Mouse (Mus musculus) large intestine, adult 2 months (tissue): ENCODE results near the gene Etnk2. TPM values are rescaled to one million over a fixed set of nuclear protein-coding genes. Genes with fewer than 3 reads are reported as not detected.
A peak's percentile ranks its signal among the peaks of the same experiment; 100 is the strongest.

Source experiments
- DNase-seq: peaks from one replicate; pipeline ENCODE4 v3.0.0-alpha.2; 2012; ENCODE audit warnings: low read depth, low spot score
- WGBS: fragments of 180-500 bp; shearing (Covaris S2); methylation state at CpG from one replicate; pipeline ENCODE4 v1.1.7; 2018; 5-methylcytosine and 5-hydroxymethylcytosine counted together
- polyA plus RNA-seq: library from polyadenylated mRNA; depleted of rRNA; stranded (reverse); fragments of >200 nt; gene quantifications from 2 replicates; pipeline ENCODE4 v1.2.3, GENCODE M21; 2012

Gene Etnk2
- polyA plus RNA-seq, 1 experiment: 0.81 TPM

DNA sequence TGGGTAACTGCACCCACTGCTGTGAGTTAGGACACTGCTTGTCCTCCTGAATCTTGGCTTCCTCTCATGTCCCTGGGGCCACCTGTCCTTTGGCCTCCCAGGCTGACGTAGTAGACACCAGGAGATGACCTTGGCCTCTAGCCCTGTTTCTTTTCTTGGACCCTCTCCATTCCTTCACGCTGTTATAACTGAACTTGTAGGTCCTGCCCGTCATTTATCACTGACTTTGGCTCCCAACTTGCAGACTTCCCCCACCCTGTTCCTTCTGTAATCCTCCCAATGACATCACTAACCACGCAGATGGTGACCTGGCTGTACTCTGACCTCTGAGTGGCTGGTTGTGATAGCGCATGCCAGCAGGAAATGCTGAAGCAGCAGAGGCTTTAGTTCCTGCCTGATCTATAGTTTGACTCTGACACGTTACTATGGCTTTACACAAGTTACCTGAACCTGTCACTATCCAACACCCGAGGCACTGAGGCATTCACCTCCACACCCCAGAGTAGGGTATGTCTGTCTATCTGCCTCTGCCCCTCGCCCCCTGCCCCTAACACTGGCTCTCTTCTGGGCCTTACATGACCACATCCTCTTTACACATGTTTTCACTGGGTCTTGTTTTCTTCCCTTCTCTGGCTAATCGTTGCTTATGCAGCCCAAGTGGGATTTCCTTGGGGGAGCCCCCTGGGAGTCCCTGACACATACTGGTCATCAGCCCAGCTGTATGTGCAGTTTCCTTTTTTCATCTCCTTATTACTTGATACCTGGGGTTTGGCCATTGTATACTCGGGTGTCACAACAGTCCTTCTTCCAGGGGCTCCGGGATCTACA is 15.5 kb upstream of the Etnk2 start:
- 37% methylated on average over 11 of the region's 11 CpGs for WGBS
- DNase-seq: peak; percentile 43

DNA sequence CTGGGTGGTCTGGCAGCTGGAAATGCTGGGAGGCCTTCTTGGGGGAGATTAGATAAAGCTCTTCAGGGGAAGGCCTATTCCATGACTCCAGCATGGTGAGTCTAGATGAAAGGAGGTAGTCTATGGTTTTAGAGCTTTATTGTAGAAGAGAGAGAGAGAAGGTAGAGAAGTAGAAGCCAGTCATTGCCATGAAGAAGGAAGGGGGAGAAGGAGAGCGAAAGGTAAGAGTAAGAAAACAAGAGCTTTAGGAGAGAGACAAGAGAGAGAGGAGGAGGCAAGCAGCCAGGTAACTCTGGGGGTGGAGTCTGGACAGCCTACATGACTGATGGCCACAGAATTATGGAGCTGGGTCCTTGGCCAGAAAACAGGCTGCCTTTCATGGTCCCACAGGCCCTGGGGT is 13.2 kb upstream of the Etnk2 start, which contains the start of gene Ren1:
Ren1 (plus strand) TSS at position 301 of the 400 bp plus-strand sequence.
- 91% methylated on average over 1 of the region's 1 CpGs for WGBS

DNA sequence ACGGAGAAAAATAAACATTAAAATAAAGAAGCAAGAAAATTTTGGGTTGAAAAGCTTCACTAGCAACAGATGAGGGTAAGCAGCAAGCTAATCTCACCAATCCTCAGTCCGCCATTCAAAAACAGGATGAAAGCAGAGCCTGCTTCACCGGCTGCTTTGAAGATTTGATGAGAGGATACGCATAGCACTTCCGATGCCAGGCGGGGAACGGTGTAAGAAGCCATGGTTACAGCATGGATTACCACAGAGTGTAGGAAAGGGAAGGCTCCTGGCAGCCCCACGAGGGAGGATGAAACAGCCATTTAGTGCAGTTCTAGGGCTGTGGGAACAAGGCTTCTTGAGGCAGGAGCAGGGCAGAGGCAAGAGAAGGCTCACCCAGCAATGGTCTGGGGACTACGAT is 11.6 kb upstream of the Etnk2 start:
- WGBS: 67% methylated on average over 9 of the region's 9 CpGs

More for the DNA sequence above, 13.2 kb upstream of the Etnk2 start, which contains the start of gene Ren1:
- no peak for DNase-seq

DNA sequence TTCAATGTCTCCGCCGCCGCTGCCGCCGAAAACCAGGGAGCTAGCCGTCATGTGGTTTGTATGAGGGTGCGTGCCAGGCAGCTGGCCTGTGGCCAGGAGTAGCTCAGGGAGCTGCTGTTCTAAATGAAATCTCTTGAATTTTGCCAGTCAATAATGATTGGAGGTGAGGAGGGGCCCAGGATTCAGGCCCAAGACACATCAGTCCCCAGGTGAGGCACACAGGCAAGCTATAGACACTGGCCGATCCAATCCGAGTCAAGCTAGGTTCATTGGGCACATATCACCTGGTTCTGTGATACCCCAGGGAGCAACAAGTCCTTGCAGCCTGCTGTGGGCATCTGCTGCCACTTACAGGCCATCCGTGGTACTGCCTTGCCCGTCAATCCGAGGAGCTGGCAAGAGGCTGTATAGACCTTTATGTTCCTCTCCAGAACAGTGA is 10.0 kb upstream of the Etnk2 start:
- WGBS: 25% methylated on average over 12 of the region's 12 CpGs
- no peak for DNase-seq

More for the DNA sequence above, 11.6 kb upstream of the Etnk2 start:
- DNase-seq: no peak

DNA sequence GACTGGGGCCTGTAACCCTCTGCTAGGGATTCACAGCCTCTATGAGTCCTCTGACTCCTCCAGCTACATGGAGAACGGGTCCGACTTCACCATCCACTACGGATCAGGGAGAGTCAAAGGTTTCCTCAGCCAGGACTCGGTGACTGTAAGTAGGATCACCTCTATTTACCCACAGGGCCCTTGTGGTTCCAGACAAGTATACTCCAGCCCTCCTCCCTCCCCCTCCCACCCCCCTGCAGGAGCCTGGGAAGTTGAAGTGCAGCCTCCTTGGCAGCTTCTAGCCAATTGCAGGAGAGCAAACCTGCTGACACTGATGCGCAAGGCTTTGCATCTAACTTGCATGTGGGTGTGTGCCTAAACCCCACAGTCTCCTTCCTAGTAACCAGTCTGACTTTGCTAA is 7.9 kb upstream of the Etnk2 start:
- 63% methylated on average over 5 of the region's 5 CpGs for WGBS
- no peak for DNase-seq

DNA sequence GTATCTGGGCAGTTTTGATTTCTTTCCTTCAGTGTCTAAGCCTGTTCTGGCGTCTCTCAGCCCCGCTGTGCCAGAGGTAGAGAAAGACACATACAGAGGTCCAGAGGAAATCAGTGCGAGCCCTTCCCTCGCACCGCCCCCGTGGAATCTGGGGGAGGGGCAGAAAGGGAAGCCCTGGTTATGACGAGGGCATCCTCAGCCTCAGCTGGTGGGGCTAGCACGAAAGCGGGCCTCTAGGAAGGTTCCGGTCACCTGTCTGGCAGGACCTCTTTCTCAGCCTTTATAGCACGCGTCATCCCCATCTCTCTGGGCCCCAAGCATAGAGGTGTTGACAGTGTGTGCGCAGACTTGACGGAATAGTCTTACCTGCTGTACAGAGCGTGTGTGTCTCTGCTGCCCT is 7.5 kb upstream of the Etnk2 start:
- WGBS: 69% methylated on average over 15 of the region's 15 CpGs

DNA sequence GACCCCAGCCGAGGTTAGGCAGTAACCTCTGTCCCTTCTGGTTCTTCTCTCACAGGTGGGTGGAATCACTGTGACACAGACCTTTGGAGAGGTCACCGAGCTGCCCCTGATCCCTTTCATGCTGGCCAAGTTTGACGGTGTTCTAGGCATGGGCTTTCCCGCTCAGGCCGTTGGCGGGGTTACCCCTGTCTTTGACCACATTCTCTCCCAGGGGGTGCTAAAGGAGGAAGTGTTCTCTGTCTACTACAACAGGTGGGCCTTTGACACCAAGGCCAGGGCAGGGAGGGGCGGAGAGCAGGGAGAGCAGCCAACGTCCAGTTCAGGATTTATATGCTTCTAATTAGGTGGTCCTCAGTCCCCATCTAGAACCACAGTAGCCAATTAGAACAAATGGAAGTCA is 7.0 kb upstream of the Etnk2 start:
- no peak for DNase-seq
- 61% methylated on average over 8 of the region's 8 CpGs for WGBS

More for the DNA sequence above, 7.5 kb upstream of the Etnk2 start:
- DNase-seq: no peak

DNA sequence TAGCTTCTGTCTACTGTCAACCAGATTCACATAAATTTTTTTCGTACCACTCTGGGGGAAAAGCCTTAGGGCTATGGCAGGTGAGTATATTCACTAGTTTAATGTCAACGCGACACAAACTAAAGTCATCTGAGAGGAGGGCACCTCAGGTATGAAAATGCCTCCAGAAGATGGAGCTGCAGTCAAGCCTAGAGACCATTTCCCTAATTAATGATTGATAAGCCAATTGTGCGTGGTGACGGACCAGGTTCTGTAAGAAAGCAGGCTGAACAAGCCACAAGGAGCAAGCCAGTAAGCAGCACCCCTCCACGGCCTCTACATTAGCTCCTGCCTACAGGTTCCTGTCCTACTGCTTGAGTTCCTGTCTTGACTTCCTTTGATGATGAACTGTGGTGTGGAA is 2.4 kb upstream of the Etnk2 start:
- 89% methylated on average over 6 of the region's 6 CpGs for WGBS
- DNase-seq: no peak

DNA sequence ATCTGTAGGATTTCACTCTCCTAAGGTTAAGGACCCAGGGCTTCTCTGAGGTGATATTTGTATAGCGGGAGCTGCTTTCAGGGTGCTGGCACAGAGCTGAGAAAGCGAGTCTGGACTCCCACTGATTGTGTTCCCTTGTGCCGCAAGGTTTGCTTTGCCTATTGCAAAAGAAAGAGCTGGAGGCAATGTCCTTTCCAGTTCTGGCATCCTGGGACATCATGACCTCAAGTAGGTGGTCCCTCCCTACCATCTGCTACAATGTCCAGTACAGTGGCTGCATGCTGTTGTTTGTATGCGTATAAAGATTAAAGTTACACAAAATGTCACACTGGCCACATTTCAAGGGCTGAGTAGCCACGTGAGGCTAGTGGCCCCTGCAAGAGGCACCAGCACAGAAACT is 1.3 kb upstream of the Etnk2 start:
- 92% methylated on average over 5 of the region's 5 CpGs for whole genome bisulfite sequencing
- no peak for DNase-seq

DNA sequence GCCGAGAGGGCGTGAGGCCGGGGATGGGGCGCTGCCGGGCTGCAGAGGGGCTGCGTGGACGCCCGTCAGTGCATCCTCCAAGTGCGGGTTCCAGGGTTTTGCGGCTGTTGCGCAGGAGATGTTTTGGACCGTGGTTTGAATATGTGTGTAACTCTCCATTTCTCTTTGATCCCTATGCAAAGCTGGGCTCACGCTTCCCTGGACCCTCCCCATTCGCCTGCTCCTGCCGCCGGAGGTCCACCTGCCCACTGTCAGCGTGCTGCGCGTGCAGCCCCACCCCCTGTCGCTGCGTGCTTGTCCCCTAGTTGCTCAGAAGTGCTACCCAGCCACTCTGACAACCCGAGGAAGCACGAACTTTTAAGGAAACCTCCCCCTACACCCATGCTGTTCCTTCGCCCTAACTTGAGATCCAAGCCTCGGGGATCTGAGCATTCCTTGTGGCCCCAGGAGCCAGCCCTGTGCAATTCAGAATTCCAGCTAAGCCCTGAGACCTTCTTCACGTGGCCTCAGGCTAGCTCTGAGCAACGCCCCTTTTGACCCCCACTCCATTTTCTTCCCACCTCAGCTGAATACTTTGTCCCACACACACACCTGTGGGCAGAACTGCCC is 754 bp downstream of the Etnk2 start:
- DNase-seq: no peak
- 8% methylated on average over 27 of the region's 27 CpGs for WGBS

DNA sequence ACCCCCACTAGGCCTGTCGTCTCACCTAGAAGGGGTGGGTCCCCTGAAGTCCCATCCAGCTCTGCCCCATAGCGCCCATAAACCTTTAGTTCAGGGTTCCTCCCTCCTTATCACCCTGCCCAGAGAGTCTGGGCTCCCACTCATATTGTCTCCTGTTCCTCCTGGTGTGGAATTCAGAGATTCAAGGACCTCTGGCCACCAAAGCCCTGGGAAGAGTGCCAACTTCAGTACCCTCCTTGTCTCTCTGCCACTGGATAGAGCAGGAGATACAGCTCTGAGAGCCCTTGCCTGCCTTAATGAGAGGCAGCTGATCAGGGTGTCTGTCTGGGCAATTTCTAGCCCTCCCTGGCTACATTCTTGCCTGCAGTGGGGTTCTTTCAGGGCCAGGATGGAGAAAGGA is 1.5 kb downstream of the Etnk2 start:
- WGBS: 66% methylated on average over 2 of the region's 2 CpGs
- no peak for DNase-seq

DNA sequence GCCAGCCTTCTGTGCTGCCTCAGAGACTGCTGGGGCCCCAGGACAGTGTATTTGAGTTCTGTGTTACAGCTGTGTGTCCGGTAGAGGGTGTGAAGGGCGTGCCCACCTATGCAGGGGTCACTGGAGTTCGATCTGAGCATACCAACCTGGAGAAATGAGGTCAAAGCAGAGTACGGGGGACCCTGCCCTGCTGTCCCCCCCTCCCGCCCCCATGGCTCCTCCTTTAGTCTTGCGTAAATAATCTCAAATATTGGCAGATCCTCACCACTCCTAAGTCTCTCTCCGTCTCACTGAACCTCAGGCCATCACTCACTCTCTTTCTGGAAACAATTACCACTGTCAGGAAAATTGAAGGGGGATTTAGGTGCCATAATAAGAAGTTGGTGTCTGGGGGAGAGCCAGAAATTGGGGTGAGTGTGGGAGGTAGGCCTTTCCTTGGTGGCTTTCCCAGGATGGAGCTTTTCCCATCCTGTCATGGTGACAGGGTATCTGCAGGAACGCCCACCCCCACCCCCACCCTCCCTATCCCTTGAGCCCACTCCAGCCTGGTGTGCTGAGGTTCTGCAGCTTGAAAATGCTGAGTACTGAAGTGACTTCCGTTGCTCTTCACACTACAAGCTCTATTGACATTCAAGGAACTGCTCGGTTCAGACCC is 3.7 kb downstream of the Etnk2 start:
- WGBS: 57% methylated on average over 10 of the region's 10 CpGs
- no peak for DNase-seq

DNA sequence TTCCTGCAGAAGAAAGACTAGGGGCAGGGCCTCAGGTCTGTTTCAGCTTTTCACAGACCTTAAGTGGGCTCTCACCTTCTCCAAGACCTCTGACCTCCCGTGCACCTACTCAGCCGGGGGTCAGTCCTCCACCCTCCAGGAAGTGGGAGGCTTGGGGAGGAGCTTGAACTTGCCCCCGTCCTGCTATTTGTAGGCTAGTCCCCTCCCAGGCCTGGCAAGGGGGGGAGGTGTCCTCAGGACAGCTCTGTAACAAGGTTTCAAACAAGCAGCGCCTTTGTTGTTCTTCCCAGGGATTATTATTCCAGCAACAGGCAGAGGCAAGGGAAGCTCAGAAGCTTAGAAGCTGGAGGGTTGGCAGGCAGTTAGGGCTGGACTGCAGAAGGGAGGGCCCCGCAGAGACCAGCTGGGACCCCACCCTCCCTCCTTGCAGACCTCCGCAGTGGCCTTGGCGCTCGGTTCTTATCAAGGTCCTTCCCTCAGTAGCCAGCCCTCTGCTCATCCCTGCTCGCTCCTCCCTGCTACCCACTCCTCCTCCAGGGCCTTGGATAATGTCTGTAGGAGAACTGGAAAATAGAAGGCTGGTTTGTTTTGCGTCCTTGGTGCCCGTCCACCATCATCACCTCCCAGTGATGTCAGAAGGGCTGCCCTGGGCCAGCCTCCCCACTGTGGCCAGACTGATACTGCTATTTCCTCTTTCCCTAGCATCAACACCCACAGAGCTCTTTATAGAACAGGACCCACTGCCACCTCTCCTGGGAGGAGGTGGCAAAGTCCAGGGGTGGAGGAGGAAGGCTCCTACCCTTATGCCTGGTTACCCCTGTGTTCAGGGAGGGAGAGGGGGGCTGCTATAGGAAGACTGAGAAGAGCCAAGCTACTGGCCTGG is 4.5 kb downstream of the Etnk2 start:
- 29% methylated on average over 11 of the region's 11 CpGs for WGBS
- no peak for DNase-seq

DNA sequence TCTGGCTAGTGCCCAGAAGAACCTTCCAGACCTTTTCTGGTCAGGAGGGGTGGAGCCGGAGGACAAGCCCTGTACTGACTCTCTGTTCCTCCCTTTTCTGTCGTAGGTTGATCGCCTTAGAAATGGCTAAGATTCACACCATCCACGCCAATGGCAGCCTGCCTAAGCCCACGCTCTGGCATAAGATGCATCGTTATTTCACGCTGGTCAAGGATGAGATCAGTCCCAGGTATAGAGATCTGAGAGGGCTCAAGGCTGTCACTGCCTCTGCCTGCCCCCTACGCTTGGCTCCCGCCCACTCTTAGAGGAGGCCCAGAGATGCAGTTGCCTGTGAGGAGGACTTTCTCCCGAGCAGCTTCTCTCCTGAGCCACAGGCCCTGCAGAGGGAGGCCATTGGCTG is 5.3 kb downstream of the Etnk2 start:
- 87% methylated on average over 10 of the region's 10 CpGs for whole genome bisulfite sequencing
- no peak for DNase-seq

DNA sequence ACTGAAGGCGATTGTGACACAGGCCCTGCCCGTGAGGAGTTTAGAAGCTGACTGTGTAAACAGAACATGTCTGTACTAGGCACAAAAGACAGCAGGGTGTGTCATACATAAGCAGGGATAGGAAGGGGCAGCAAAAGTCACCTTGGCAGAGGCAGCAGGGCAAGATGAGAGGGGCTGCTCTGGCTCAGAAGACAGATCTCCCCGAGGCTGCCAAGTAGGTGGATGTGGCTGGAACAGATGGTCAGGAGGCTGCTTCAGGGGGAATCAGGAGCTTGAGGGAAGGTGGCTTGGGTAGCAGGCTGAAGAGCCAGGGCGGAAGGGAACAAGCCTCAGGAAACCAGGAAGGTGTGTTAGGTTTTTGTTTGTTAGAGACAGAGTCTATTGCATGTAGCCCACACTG is 7.0 kb downstream of the Etnk2 start:
- 36% methylated on average over 4 of the region's 4 CpGs for WGBS

DNA sequence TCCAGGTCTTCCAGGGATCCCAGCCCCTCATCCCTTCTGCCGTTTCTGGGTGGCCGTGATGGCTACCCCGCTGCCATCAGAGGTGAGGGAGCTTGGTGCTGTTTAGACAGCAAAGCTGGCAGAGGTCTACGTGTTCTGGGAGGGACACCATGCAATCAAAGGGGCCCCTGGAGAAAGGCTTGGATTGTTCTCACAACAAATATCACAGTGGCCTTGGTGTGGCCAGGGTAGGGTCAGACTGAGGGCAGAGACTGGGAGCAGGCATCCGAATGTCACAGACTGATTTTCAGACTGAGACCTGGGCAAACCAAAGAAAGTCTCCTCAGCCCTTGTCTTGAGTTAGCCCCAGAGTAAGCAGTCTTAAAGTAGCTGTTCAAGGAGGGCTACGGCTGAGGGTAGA is 8.1 kb downstream of the Etnk2 start:
- 85% methylated on average over 6 of the region's 6 CpGs for WGBS
- DNase-seq: no peak

More for the DNA sequence above, 7.0 kb downstream of the Etnk2 start:
- no peak for DNase-seq

DNA sequence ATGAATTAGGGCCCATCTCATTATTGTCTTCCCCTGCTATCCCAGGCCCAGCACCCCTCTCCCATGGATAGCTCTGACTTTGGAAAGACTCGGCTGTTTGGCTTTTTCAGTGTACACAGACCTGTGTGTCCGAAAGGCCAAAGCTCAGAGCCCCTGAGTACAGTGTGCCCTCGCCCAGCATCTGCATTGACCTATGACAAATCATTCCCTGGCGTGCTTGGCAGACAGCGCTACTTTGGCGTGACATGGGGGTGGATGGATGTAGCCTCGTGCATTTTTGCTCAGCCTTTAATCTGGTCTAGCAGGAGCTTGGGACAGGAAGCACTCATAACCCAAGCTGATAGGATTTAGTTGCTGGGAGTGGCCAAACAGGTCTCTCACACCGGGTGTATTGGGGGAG is 8.7 kb downstream of the Etnk2 start:
- 67% methylated on average over 8 of the region's 8 CpGs for WGBS
- DNase-seq: no peak

DNA sequence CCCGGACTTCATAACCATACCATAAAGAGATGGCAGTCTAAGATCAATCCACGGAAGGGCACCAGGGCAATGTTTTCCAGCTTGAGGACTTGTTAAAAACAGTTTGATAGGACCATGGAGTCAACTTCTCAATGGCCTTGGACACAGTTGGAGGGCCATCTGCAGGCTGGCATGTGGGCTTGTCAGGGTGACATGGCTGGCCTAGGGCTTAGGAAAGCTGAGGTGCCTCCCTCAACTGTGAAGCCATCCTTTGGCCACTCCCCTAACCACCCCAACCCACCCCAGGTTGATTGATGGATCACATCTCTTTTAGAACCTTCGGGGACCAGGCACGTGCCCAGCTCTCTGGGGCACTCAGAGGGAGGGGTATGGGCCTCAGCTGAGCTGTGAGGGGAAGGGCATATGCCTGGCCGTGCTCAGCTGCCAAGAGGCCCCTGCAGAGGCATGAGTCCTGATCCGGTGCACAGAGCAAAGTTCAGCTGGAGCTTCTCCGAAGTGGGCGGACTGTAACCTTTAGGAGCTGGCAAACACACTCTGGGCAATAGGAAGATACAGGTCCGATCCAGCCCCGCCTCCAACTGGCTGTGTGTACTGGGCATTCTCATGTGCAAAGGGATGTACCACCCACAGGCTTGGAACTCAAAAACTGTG is 12.4 kb downstream of the Etnk2 start:
- WGBS: 30% methylated on average over 10 of the region's 10 CpGs

DNA sequence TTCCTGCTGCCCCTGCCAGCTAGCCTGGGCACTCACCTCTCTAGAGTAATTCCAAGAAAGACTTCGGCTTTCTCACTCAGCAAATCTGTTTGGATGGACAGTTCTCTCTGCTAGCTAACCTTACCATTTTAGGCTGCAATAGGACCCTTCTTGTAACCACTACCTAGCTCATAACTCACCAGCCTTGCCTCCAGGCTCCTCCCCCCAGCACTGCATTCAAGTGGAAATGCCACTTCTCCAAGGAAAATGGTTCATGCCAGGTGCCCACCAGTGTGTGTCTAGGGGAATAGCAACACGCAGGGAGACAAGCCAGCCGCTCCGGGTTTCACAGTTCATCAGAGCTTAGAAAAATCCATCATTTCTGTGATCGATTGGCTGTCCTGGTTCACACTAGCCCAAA is 14.2 kb downstream of the Etnk2 start:
- 92% methylated on average over 5 of the region's 5 CpGs for WGBS
- no peak for DNase-seq

More for the DNA sequence above, 12.4 kb downstream of the Etnk2 start:
- DNase-seq: no peak
